In the genomic region with DNA sequence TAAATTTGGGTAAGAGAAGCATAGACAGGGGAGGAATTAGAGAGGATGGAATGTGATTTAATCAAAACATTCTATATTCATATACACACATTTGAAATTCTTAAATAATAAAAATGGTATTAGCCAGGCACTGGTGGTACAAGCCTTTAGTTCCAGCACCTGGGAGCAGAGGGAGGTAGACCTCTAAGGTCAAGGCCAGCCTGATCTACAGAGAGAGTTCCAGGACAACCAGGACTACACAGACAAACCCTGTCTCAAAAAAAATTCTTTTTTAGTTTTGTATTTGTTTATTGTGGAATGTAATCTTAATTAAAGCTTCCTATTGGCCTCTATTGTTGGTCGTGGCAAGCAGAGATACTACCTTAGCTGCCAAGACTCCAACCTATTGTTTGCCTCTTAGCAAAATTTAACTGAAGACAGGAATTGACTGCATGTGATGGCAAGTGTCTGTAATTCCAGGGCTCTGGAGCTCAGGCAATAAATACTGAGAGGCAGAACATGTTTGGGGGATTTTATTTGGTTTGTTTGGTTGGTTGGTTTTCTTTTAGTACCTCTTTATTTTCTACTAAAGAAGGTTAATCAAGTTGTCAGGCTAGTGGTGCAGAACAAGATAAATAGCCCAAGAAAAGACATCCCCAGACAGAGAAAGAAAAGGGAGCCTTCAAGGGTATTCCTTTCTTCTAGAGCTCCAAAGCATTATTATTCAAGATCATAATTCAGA, we compare ENCODE assay signal across 22 mouse cellular contexts.
A peak's percentile ranks its signal among the peaks of the same experiment; 100 is the strongest.
DNase-seq lines count a peak whose midpoint lies in the region; ATAC-seq and TF ChIP-seq lines count a peak whose summit lies in the region.
"Had no signal": no experiment of that assay in that cellular context is flagged by ENCODE, and none has a peak within 500 bp of the region (broad histone marks: within the 10 kb centered on the region; RNA-seq: fewer than 3 reads in every experiment).

No protein-coding gene starts in this region.

- TF ChIP-seq CTCF in kidney, adult 2 months (conservative IDR thresholded peaks at IDR 0.05; ENCODE audit: insufficient read depth, insufficient read length, low read depth, low read length), result no peak
- no peak for TF ChIP-seq CTCF in kidney, postnatal 0 days (IDR thresholded peaks at IDR 0.05; ENCODE audit: low read depth)

- 51% methylated on average over 1 of the region's 1 CpGs for WGBS in kidney, embryonic 15.5 days
- 23% methylated on average over 1 of the region's 1 CpGs for WGBS in kidney, adult 2 months
- 28% methylated on average over 1 of the region's 1 CpGs for WGBS in kidney, postnatal 0 days
- WGBS in neural tube, embryonic 13.5 days, result 13% methylated on average over 1 of the region's 1 CpGs

- H3K4me1 ChIP-seq in kidney, embryonic 15.5 days, result no peaks in the 10 kb centered on the region
- no peaks in the 10 kb centered on the region for H3K4me1 ChIP-seq in kidney, adult 2 months (ENCODE audit: control insufficient read depth, insufficient read depth, low read length)
- no peaks in the 10 kb centered on the region for H3K4me1 ChIP-seq in kidney, postnatal 0 days (replicated peaks; ENCODE audit: insufficient read depth, low read length)
- H3K4me1 ChIP-seq in neural tube, embryonic 13.5 days (replicated peaks), result 0 out of 2 replicates have a peak, but pooled peaks cover 4% of the 10 kb centered on the region
- H3K4me1 ChIP-seq: embryonic facial prominence, embryonic 13.5 days; embryonic facial prominence, embryonic 15.5 days; forebrain, embryonic 10.5 days; forebrain, embryonic 12.5 days had no signal

- ATAC-seq in kidney, embryonic 15.5 days (replicated peaks; ENCODE audit: low FRiP score), result peak; percentile 89
- no peak for ATAC-seq in kidney, postnatal 0 days (replicated peaks; ENCODE audit: low FRiP score, low read depth)
- ATAC-seq in neural tube, embryonic 13.5 days (ENCODE audit: low read depth), result peak; percentile 32
- ATAC-seq: forebrain, embryonic 14.5 days had no signal

- no peaks in the 10 kb centered on the region for H3K9me3 ChIP-seq in kidney, embryonic 15.5 days (replicated peaks)
- H3K9me3 ChIP-seq in kidney, postnatal 0 days (replicated peaks; ENCODE audit: low read length), result no peaks in the 10 kb centered on the region
- no peaks in the 10 kb centered on the region for H3K9me3 ChIP-seq in neural tube, embryonic 13.5 days
- H3K9me3 ChIP-seq: embryonic facial prominence, embryonic 13.5 days; embryonic facial prominence, embryonic 15.5 days; forebrain, embryonic 10.5 days; forebrain, embryonic 12.5 days had no signal

- no peak overlapping the region for H3K4me3 ChIP-seq in kidney, embryonic 15.5 days (replicated peaks)
- H3K4me3 ChIP-seq in kidney, adult 2 months (ENCODE audit: insufficient read depth, low read depth, low read length), result no peak overlapping the region
- no peak overlapping the region for H3K4me3 ChIP-seq in kidney, postnatal 0 days (replicated peaks; ENCODE audit: low read depth, low read length)
- H3K4me3 ChIP-seq in neural tube, embryonic 13.5 days, result no peak overlapping the region
- H3K4me3 ChIP-seq: embryonic facial prominence, embryonic 13.5 days; embryonic facial prominence, embryonic 15.5 days; erythroblast, embryonic 14.5 days; forebrain, embryonic 10.5 days; forebrain, embryonic 12.5 days had no signal

- no peaks in the 10 kb centered on the region for H3K27me3 ChIP-seq in kidney, embryonic 15.5 days
- H3K27me3 ChIP-seq in kidney, adult 2 months (replicated peaks; ENCODE audit: control insufficient read depth, insufficient read depth, low read length), result no peaks in the 10 kb centered on the region
- H3K27me3 ChIP-seq in kidney, postnatal 0 days (ENCODE audit: insufficient read depth, low read length), result no peaks in the 10 kb centered on the region
- H3K27me3 ChIP-seq in neural tube, embryonic 13.5 days, result no peaks in the 10 kb centered on the region
- H3K27me3 ChIP-seq: embryonic facial prominence, embryonic 13.5 days; embryonic facial prominence, embryonic 15.5 days; forebrain, embryonic 12.5 days had no signal

- H3K27ac ChIP-seq in kidney, embryonic 15.5 days, result peak overlapping the region; percentile 32; the same call in 1 of the 2 replicates
- no peak overlapping the region for H3K27ac ChIP-seq in kidney, adult 2 months (ENCODE audit: insufficient read depth, low read depth, low read length)
- H3K27ac ChIP-seq in kidney, postnatal 0 days, result no peak overlapping the region
- H3K27ac ChIP-seq in neural tube, embryonic 13.5 days (replicated peaks), result no peak overlapping the region
- H3K27ac ChIP-seq: embryonic facial prominence, embryonic 13.5 days; embryonic facial prominence, embryonic 15.5 days; forebrain, embryonic 10.5 days; forebrain, embryonic 12.5 days had no signal

- no peaks in the 10 kb centered on the region for H3K36me3 ChIP-seq in kidney, embryonic 15.5 days
- no peaks in the 10 kb centered on the region for H3K36me3 ChIP-seq in kidney, adult 2 months (ENCODE audit: control insufficient read depth, insufficient read depth, low read length)
- no peaks in the 10 kb centered on the region for H3K36me3 ChIP-seq in kidney, postnatal 0 days (ENCODE audit: insufficient read depth, low read length)
- H3K36me3 ChIP-seq in neural tube, embryonic 13.5 days, result peaks cover 5% of the 10 kb centered on the region; the same call in 1 of the 2 replicates
- H3K36me3 ChIP-seq: embryonic facial prominence, embryonic 13.5 days; embryonic facial prominence, embryonic 15.5 days; forebrain, embryonic 10.5 days; forebrain, embryonic 12.5 days had no signal

- H3K9ac ChIP-seq in kidney, embryonic 15.5 days, result no peak overlapping the region
- no peak overlapping the region for H3K9ac ChIP-seq in kidney, postnatal 0 days (ENCODE audit: low read depth, low read length)
- H3K9ac ChIP-seq in neural tube, embryonic 13.5 days, result no peak overlapping the region
- H3K9ac ChIP-seq: embryonic facial prominence, embryonic 13.5 days; embryonic facial prominence, embryonic 15.5 days; forebrain, embryonic 12.5 days had no signal

- no peak for TF ChIP-seq POLR2A in kidney, adult 2 months (IDR thresholded peaks at IDR 0.05; ENCODE audit: low read depth, low read length)

- no peak for DNase-seq in kidney, adult 2 months
- DNase-seq in kidney, postnatal 0 days (ENCODE audit: low spot score), result peak; percentile 73
- no peak for DNase-seq in kidney, postnatal 25 days
- no peak for DNase-seq in neural tube, embryonic 10.5 days (ENCODE audit: extremely low spot score, low spot score)
- DNase-seq: adrenal gland, adult 2 months; adrenal gland, postnatal 10 days; adrenal gland, postnatal 25 days; cerebellum, adult 11 months; cerebellum, adult 18-20 months; cerebellum, adult 8-10 months; cerebellum, adult 9-11 months; cerebellum, postnatal 14 days; cerebellum, postnatal 36 days; embryo, embryonic 11 days had no signal

- no peak overlapping the region for H3K4me2 ChIP-seq in kidney, embryonic 15.5 days
- H3K4me2 ChIP-seq in kidney, postnatal 0 days (ENCODE audit: low read length), result no peak overlapping the region
- H3K4me2 ChIP-seq in neural tube, embryonic 13.5 days, result no peak overlapping the region
- H3K4me2 ChIP-seq: embryonic facial prominence, embryonic 13.5 days; embryonic facial prominence, embryonic 15.5 days; forebrain, embryonic 12.5 days had no signal
